Mouse (Mus musculus) ES-E14 (cell line): ENCODE measurements at regions not wholly inside any gene's neighbourhood (a gene's known extent, or its start where the extent isn't known, plus 50 kb on each side); places are given as distances from the start of the nearest gene placed in this dataset.

ENCODE experiments used
- DNase-seq: peaks from one replicate; pipeline ENCODE4 v3.0.0-alpha.2; 2013; ENCODE audit warnings: low read depth, low spot score
- H3K27ac ChIP-seq: 2 replicates; pipeline ENCODE4 v1.5.1; 2012; ENCODE audit warnings: low read depth, mild to moderate bottlenecking, low read length, moderate library complexity, mixed read lengths; ENCODE audit not compliant: poor library complexity, insufficient read depth, severe bottlenecking
- H3K36me3 ChIP-seq: 2 replicates; pipeline ENCODE4 v1.6.1; 2012; ENCODE audit warnings: mild to moderate bottlenecking, low read length, moderate library complexity, mixed read lengths; ENCODE audit not compliant: control insufficient read depth, poor library complexity, insufficient read depth, severe bottlenecking
- H3K4me1 ChIP-seq, 2 experiments: fragments of 150-350 bp in 1 of 2; sonication (generic) in 1 of 2; 2 replicates each; pipeline ENCODE4 v1.6.1; 2012; ENCODE audit warnings: low read length in 2 of 2, mild to moderate bottlenecking in 1 of 2, mixed read lengths in 1 of 2; ENCODE audit not compliant: control insufficient read depth in 2 of 2, insufficient read depth in 2 of 2, poor library complexity in 1 of 2
- H3K4me3 ChIP-seq, 2 experiments: fragments of 150-350 bp in 1 of 2; sonication (generic) in 1 of 2; 2 replicates each; pipeline ENCODE4 v1.5.1; 2012; ENCODE audit warnings: low read length in 2 of 2, low read depth in 1 of 2, mild to moderate bottlenecking in 1 of 2, mixed read lengths in 1 of 2; ENCODE audit not compliant: insufficient read depth in 1 of 2, poor library complexity in 1 of 2, severe bottlenecking in 1 of 2
- H3K9ac ChIP-seq: 2 replicates; pipeline ENCODE4 v1.6.1; 2012; ENCODE audit warnings: low read depth, mild to moderate bottlenecking, low read length, mixed read lengths; ENCODE audit not compliant: poor library complexity, insufficient read depth, severe bottlenecking
- H3K9me3 ChIP-seq: fragments of 150-350 bp; sonication (generic); 2 replicates; pipeline ENCODE4 v1.6.1; 2012; ENCODE audit warnings: low read depth, mild to moderate bottlenecking, low read length; ENCODE audit not compliant: control insufficient read depth, insufficient read depth
- CHD2 ChIP-seq: IDR thresholded peaks from 2 replicates; pipeline ENCODE4 v1.6.1; 2014; ENCODE audit warnings: mild to moderate bottlenecking, low read depth, low read length, inconsistent platforms
- HCFC1 ChIP-seq: IDR thresholded peaks from 2 replicates; pipeline ENCODE4 v1.6.1; 2012; ENCODE audit warnings: low read length, inconsistent platforms, borderline replicate concordance; ENCODE audit not compliant: insufficient read depth
- MAFK ChIP-seq: IDR thresholded peaks from 2 replicates; pipeline ENCODE4 v1.6.1; 2014; ENCODE audit warnings: mild to moderate bottlenecking, low read depth, low read length, inconsistent platforms; ENCODE audit not compliant: insufficient read depth
- ZC3H11A ChIP-seq: IDR thresholded peaks from 2 replicates; pipeline ENCODE4 v1.6.1; 2012; ENCODE audit warnings: low read depth, mild to moderate bottlenecking, inconsistent platforms, low read length, borderline replicate concordance
- ZNF384 ChIP-seq: IDR thresholded peaks from 2 replicates; pipeline ENCODE4 v1.6.1; 2012; ENCODE audit warnings: low read depth, low read length, inconsistent platforms
- in situ Hi-C, 2 experiments: fragments of 600-800 bp; cut with MboI; formaldehyde crosslinking; loops; one replicate each; pipeline ENCODE4 v1.15.1; 2025; ENCODE audit warnings: low sequenced_read_pairs in 2 of 2, inconsistent platforms in 1 of 2; ENCODE audit not compliant: unreplicated experiment in 2 of 2

DNA sequence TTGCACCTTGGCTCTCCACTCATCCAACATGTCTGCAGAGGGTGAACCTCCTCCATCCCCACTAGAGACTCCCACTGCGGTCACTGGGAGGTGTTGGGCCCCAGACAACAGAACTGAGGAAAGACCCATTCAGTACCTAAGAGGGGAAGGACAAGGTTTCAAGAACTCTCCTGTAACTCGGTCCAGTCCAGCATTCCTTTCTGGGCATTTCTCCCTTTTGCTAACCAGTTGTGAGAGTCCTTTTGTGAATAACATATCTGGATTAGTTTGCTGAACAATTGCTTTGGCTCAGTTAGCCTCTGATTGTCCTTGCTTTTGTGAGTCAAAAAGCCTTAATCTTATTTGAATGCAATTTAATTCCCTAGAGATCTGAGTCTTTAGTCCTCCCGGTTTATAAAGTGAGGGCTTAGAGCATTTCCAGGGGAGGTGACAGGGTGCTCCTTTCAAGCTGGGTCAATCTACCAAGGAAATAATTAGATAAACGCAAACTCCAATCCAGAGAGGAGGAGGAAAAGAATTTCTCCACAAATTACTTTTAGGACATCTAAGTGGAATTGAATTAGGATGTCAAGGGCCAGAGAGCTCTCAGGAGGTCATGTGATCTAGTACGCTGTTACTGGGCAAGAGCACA lies 151.6 kb upstream of the Adamts9 start:
- no peak overlapping the region for H3K4me3 ChIP-seq
- no peak overlapping the region for H3K9ac ChIP-seq
- in situ Hi-C loops: no loop called here
- peaks cover 0 to 2% of the 10 kb centered on the region in 2 experiments; a peak in 1 of 4 replicates for H3K4me1 ChIP-seq
- no peaks in the 10 kb centered on the region for H3K9me3 ChIP-seq
- DNase-seq: no peak
- no peaks in the 10 kb centered on the region for H3K36me3 ChIP-seq
- H3K27ac ChIP-seq: no peak overlapping the region
- no peak for TF ChIP-seq ZC3H11A
- no peak for TF ChIP-seq MAFK
- TF ChIP-seq ZNF384: no peak
- TF ChIP-seq CHD2: no peak
- TF ChIP-seq HCFC1: no peak

GRCm38 (mm10) chr6:93093770-93094169 lies 150.5 kb upstream of the Adamts9 start:
- no peak overlapping the region for H3K4me3 ChIP-seq
- peaks cover 0 to 2% of the 10 kb centered on the region in 2 experiments; a peak in 1 of 4 replicates for H3K4me1 ChIP-seq
- H3K36me3 ChIP-seq: no peaks in the 10 kb centered on the region
- TF ChIP-seq HCFC1: no peak
- TF ChIP-seq MAFK: no peak
- TF ChIP-seq CHD2: no peak
- no peak for TF ChIP-seq ZC3H11A
- no peak for TF ChIP-seq ZNF384
- no peak overlapping the region for H3K9ac ChIP-seq
- DNase-seq: no peak
- in situ Hi-C loops: no loop called here
- no peak overlapping the region for H3K27ac ChIP-seq
- H3K9me3 ChIP-seq: no peaks in the 10 kb centered on the region

- no peak overlapping the region for H3K9ac ChIP-seq
- H3K36me3 ChIP-seq: no peaks in the 10 kb centered on the region
- no peak overlapping the region for H3K27ac ChIP-seq
- TF ChIP-seq HCFC1 (no peak), CHD2 (no peak), ZNF384 (no peak), ZC3H11A (no peak), MAFK (no peak)
- in situ Hi-C loops: no loop called here
- DNase-seq: no peak
- no peaks in the 10 kb centered on the region for H3K9me3 ChIP-seq
- H3K4me1 ChIP-seq: no peaks in the 10 kb centered on the region
- no peak overlapping the region for H3K4me3 ChIP-seq
Measured at GRCm38 (mm10) chr6:93087329-93087728, 144.0 kb upstream of the Adamts9 start.

DNA sequence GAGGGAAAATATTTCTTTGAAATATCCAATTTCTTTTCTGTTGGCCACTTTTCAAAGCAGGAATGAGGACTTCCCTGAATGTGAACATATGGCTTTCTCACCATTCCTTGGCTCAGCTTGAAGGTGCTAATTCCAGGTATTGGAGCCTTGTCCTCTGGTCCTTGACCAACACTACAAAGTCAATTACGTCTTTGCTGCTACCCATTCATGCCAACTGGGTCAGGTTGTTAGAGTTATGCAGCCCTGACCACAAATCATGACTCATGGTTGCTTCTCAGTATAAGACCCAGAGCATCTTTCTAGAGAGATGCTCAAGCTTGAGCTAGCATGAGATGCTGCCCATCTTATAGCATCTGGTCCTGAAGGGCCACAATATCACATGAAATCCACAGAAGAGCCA lies 141.0 kb upstream of the Adamts9 start:
- no peak for DNase-seq
- H3K4me1 ChIP-seq: no peaks in the 10 kb centered on the region
- no peak overlapping the region for H3K27ac ChIP-seq
- in situ Hi-C loops: no loop called here
- no peaks in the 10 kb centered on the region for H3K9me3 ChIP-seq
- H3K36me3 ChIP-seq: no peaks in the 10 kb centered on the region
- no peak overlapping the region for H3K9ac ChIP-seq
- TF ChIP-seq ZC3H11A (no peak), CHD2 (no peak), HCFC1 (no peak), ZNF384 (no peak)
- no peak overlapping the region for H3K4me3 ChIP-seq

DNA sequence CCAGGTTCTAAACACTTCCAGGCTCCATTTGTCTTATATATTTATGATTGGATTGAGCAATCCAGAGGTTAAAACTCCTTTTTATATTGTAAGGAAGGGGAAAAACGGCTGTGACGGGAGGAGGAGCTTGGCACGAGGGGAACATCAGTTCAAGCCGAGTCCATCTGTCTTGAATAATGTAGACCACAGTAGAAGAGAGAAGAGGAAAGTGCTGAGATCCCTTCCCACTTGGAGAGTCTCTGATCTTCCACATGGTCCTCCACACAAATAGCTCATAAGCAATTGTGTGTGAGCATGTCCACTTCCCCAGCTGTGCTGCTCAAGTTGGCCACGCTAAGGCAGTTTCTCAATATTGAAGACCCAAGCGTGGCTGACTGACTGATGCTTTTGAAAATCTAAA lies 140.4 kb upstream of the Adamts9 start:
- no peaks in the 10 kb centered on the region for H3K4me1 ChIP-seq
- no peak for DNase-seq
- in situ Hi-C loops: no loop called here

More for the DNA sequence above, 140.4 kb upstream of the Adamts9 start:
- Histone ChIP-seq H3K36me3 (no peaks in the 10 kb centered on the region), H3K9me3 (no peaks in the 10 kb centered on the region), H3K4me3 (no peak overlapping the region), H3K27ac (no peak overlapping the region), H3K9ac (no peak overlapping the region)
- TF ChIP-seq ZNF384 (no peak), HCFC1 (no peak), ZC3H11A (no peak), CHD2 (no peak), MAFK (no peak)
